Mouse (Mus musculus): ENCODE measurements around the gene Csrp3. TPM values are rescaled to one million over a fixed set of nuclear protein-coding genes. Genes with fewer than 3 reads are reported as not detected.

The Csrp3 gene
- total and polyA plus RNA-seq, 3 experiments, result 1.7 to 2.3 TPM; not detected in 1

GRCm38 (mm10) chr7:48823621-48824020 lies 24.2 kb downstream of the Csrp3 start:
- no peak for DNase-seq (ENCODE audit: extremely low read depth)
- Histone ChIP-seq H3K9ac (ENCODE audit: insufficient read depth, low read depth) (no peak overlapping the region), H3K4me1 (ENCODE audit: control insufficient read depth in 1 of 2, insufficient read depth in 2 of 2) (no peaks in the 10 kb centered on the region), H3K79me2 (replicated peaks; ENCODE audit: control insufficient read depth, extremely low read depth, insufficient read depth, poor library complexity, severe bottlenecking) (no peaks in the 10 kb centered on the region), H3K27ac (ENCODE audit: insufficient read depth, low read depth) (no peak overlapping the region), H3K4me3 (replicated peaks in 1 of 3; ENCODE audit: low read depth in 2 of 3, low read length in 2 of 3, poor library complexity in 1 of 3) (no peak overlapping the region), H3K4me2 (ENCODE audit: insufficient read depth, low read depth, poor library complexity, severe bottlenecking) (no peak overlapping the region), H3K27me3 (replicated peaks) (no peaks in the 10 kb centered on the region), H3K9me3 (replicated peaks; ENCODE audit: low read length) (no peaks in the 10 kb centered on the region), H3K36me3 (replicated peaks in 1 of 2; ENCODE audit: control insufficient read depth in 1 of 2, insufficient read depth in 1 of 2, low read length in 1 of 2) (peaks cover 33 to 91% of the 10 kb centered on the region in 2 experiments)
- in situ Hi-C loops (cut with MboI; ENCODE audit: low pct_ligation_motif_present, low pct_unique_long_range_greater_than_20kb, low sequenced_read_pairs), result no loop called here
- dilution Hi-C loops (cut with MboI; ENCODE audit: extremely low pct_ligation_motif_present, extremely low pct_unique_long_range_greater_than_20kb, low sequenced_read_pairs), result no loop called here
- TF ChIP-seq NELFE (IDR thresholded peaks at IDR 0.05; ENCODE audit: low read depth, low read length) (no peak), CTCF (conservative IDR thresholded peaks at IDR 0.05 in 1 of 2, IDR thresholded peaks at IDR 0.05 in 1 of 2; ENCODE audit: low read depth in 2 of 2, low read length in 2 of 2) (no peak), TBP (conservative IDR thresholded peaks at IDR 0.05; ENCODE audit: low read depth, low read length) (no peak), HCFC1 (IDR thresholded peaks at IDR 0.05; ENCODE audit: low read depth, low read length) (no peak), E2F4 (IDR thresholded peaks at IDR 0.05; ENCODE audit: insufficient replicate concordance, low read depth, low read length) (no peak)

GRCm38 (mm10) chr7:48821654-48822053 lies 26.2 kb downstream of the Csrp3 start:
- TF ChIP-seq E2F4 (IDR thresholded peaks at IDR 0.05; ENCODE audit: insufficient replicate concordance, low read depth, low read length), result no peak
- no peak for TF ChIP-seq ELF1 (IDR thresholded peaks at IDR 0.05; ENCODE audit: low read depth, low read length)
- no peak for TF ChIP-seq TBP (conservative IDR thresholded peaks at IDR 0.05; ENCODE audit: low read depth, low read length)
- TF ChIP-seq POLR2A (IDR thresholded peaks at IDR 0.05; ENCODE audit: low read depth, low read length), result no peak
- TF ChIP-seq NELFE (IDR thresholded peaks at IDR 0.05; ENCODE audit: low read depth, low read length), result no peak
- TF ChIP-seq JUN (IDR thresholded peaks at IDR 0.05; ENCODE audit: insufficient read depth, low read depth, low read length), result no peak
- TF ChIP-seq ZMIZ1 (IDR thresholded peaks at IDR 0.05; ENCODE audit: low read depth, low read length), result no peak
- no peak for TF ChIP-seq RAD21 (IDR thresholded peaks at IDR 0.05; ENCODE audit: low read depth, low read length)
- no peak for TF ChIP-seq ETS1 (conservative IDR thresholded peaks at IDR 0.05; ENCODE audit: low read depth, low read length)
- no peak for TF ChIP-seq CTCF (conservative IDR thresholded peaks at IDR 0.05 in 1 of 2, IDR thresholded peaks at IDR 0.05 in 1 of 2; ENCODE audit: low read depth in 2 of 2, low read length in 2 of 2)
- no peak for TF ChIP-seq ZNF384 (IDR thresholded peaks at IDR 0.05; ENCODE audit: low read depth, low read length)
- no peak for TF ChIP-seq GABPA (IDR thresholded peaks at IDR 0.05; ENCODE audit: insufficient replicate concordance, low read depth, low read length)
- H3K9ac ChIP-seq (ENCODE audit: insufficient read depth, low read depth), result no peak overlapping the region
- no peak overlapping the region for H3K4me2 ChIP-seq (ENCODE audit: insufficient read depth, low read depth, poor library complexity, severe bottlenecking)
- H3K79me2 ChIP-seq (replicated peaks; ENCODE audit: control insufficient read depth, extremely low read depth, insufficient read depth, poor library complexity, severe bottlenecking), result no peaks in the 10 kb centered on the region
- no peaks in the 10 kb centered on the region for H3K9me3 ChIP-seq (replicated peaks; ENCODE audit: low read length)
- peaks cover 35 to 98% of the 10 kb centered on the region in 2 experiments for H3K36me3 ChIP-seq (replicated peaks in 1 of 2; ENCODE audit: control insufficient read depth in 1 of 2, insufficient read depth in 1 of 2, low read length in 1 of 2)
- DNase-seq (ENCODE audit: extremely low read depth), result no peak
- no peak overlapping the region for H3K27ac ChIP-seq (ENCODE audit: insufficient read depth, low read depth)
- in situ Hi-C loops (cut with MboI; ENCODE audit: low pct_ligation_motif_present, low pct_unique_long_range_greater_than_20kb, low sequenced_read_pairs), result no loop called here
- no peak overlapping the region for H3K4me3 ChIP-seq (replicated peaks in 1 of 3; ENCODE audit: low read depth in 2 of 3, low read length in 2 of 3, poor library complexity in 1 of 3)
- no peaks in the 10 kb centered on the region for H3K27me3 ChIP-seq (replicated peaks)
- dilution Hi-C loops (cut with MboI; ENCODE audit: extremely low pct_ligation_motif_present, extremely low pct_unique_long_range_greater_than_20kb, low sequenced_read_pairs), result no loop called here
- H3K4me1 ChIP-seq (ENCODE audit: control insufficient read depth in 1 of 2, insufficient read depth in 2 of 2), result no peaks in the 10 kb centered on the region

DNA sequence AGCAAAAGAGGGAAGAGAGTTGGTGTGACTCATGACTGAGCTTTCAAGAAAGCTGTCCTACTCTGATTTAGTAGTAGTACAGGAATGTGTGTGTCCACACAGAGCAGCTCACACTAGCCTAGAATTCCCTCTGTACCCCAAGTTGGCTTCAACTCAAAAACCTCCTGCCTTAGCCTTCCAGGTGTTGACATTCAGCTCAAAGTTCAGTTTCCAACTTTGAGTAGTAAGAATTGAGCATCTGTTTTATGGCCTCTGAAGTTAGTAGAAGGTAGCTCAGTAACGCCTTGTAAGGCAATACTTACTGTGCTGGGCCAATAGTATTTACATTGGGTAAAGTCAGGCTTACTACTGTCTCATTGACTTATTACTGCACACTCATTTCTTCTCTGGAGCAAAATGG lies 34.2 kb downstream of the Csrp3 start:
- H3K9me3 ChIP-seq (replicated peaks; ENCODE audit: low read length), result no peaks in the 10 kb centered on the region
- H3K36me3 ChIP-seq (replicated peaks in 1 of 2; ENCODE audit: control insufficient read depth in 1 of 2, insufficient read depth in 1 of 2, low read length in 1 of 2), result peaks cover 22 to 84% of the 10 kb centered on the region in 2 experiments
- DNase-seq (ENCODE audit: extremely low read depth), result no peak
- in situ Hi-C loops (cut with MboI; ENCODE audit: low pct_ligation_motif_present, low pct_unique_long_range_greater_than_20kb, low sequenced_read_pairs), result no loop called here
- H3K4me1 ChIP-seq (ENCODE audit: control insufficient read depth in 1 of 2, insufficient read depth in 2 of 2), result no peaks in the 10 kb centered on the region
- dilution Hi-C loops (cut with MboI; ENCODE audit: extremely low pct_ligation_motif_present, extremely low pct_unique_long_range_greater_than_20kb, low sequenced_read_pairs), result no loop called here
- no peak overlapping the region for H3K4me3 ChIP-seq (replicated peaks in 1 of 3; ENCODE audit: low read depth in 2 of 3, low read length in 2 of 3, poor library complexity in 1 of 3)
- TF ChIP-seq GABPA (IDR thresholded peaks at IDR 0.05; ENCODE audit: insufficient replicate concordance, low read depth, low read length) (no peak), ZNF384 (IDR thresholded peaks at IDR 0.05; ENCODE audit: low read depth, low read length) (no peak), E2F4 (IDR thresholded peaks at IDR 0.05; ENCODE audit: insufficient replicate concordance, low read depth, low read length) (no peak), JUND (conservative IDR thresholded peaks at IDR 0.05; ENCODE audit: low read depth, low read length) (no peak), BHLHE40 (IDR thresholded peaks at IDR 0.05; ENCODE audit: low read depth, low read length) (no peak), MYC (IDR thresholded peaks at IDR 0.05; ENCODE audit: low read depth, low read length) (no peak), SMC3 (IDR thresholded peaks at IDR 0.05; ENCODE audit: low read depth, low read length) (no peak), HCFC1 (IDR thresholded peaks at IDR 0.05; ENCODE audit: low read depth, low read length) (no peak), RAD21 (IDR thresholded peaks at IDR 0.05; ENCODE audit: low read depth, low read length) (no peak), ELF1 (IDR thresholded peaks at IDR 0.05; ENCODE audit: low read depth, low read length) (no peak), POLR2A (IDR thresholded peaks at IDR 0.05; ENCODE audit: low read depth, low read length) (no peak), MAFK (IDR thresholded peaks at IDR 0.05; ENCODE audit: insufficient replicate concordance, low read length) (no peak), UBTF (IDR thresholded peaks at IDR 0.05; ENCODE audit: low read depth, low read length) (no peak), ZMIZ1 (IDR thresholded peaks at IDR 0.05; ENCODE audit: low read depth, low read length) (no peak), CHD2 (IDR thresholded peaks at IDR 0.05; ENCODE audit: low read length) (no peak), CHD1 (IDR thresholded peaks at IDR 0.05; ENCODE audit: low read depth, low read length) (no peak), MEF2A (IDR thresholded peaks at IDR 0.05; ENCODE audit: borderline replicate concordance, low read depth, low read length) (no peak)
- no peaks in the 10 kb centered on the region for H3K27me3 ChIP-seq (replicated peaks)
- H3K79me2 ChIP-seq (replicated peaks; ENCODE audit: control insufficient read depth, extremely low read depth, insufficient read depth, poor library complexity, severe bottlenecking), result no peaks in the 10 kb centered on the region
- H3K4me2 ChIP-seq (ENCODE audit: insufficient read depth, low read depth, poor library complexity, severe bottlenecking), result no peak overlapping the region
- H3K9ac ChIP-seq (ENCODE audit: insufficient read depth, low read depth), result no peak overlapping the region
- no peak overlapping the region for H3K27ac ChIP-seq (ENCODE audit: insufficient read depth, low read depth)

All from CH12.LX (cell line).